Mouse (Mus musculus) retina, embryonic 14.5 days (tissue): ENCODE data around the gene Tti1.
A peak's percentile ranks its signal among the peaks of the same experiment; 100 is the strongest.

ENCODE experiments used
- DNase-seq: peaks from one replicate; pipeline ENCODE4 v3.0.0-alpha.2; 2015; ENCODE audit warnings: low spot score

The Tti1 gene

DNA sequence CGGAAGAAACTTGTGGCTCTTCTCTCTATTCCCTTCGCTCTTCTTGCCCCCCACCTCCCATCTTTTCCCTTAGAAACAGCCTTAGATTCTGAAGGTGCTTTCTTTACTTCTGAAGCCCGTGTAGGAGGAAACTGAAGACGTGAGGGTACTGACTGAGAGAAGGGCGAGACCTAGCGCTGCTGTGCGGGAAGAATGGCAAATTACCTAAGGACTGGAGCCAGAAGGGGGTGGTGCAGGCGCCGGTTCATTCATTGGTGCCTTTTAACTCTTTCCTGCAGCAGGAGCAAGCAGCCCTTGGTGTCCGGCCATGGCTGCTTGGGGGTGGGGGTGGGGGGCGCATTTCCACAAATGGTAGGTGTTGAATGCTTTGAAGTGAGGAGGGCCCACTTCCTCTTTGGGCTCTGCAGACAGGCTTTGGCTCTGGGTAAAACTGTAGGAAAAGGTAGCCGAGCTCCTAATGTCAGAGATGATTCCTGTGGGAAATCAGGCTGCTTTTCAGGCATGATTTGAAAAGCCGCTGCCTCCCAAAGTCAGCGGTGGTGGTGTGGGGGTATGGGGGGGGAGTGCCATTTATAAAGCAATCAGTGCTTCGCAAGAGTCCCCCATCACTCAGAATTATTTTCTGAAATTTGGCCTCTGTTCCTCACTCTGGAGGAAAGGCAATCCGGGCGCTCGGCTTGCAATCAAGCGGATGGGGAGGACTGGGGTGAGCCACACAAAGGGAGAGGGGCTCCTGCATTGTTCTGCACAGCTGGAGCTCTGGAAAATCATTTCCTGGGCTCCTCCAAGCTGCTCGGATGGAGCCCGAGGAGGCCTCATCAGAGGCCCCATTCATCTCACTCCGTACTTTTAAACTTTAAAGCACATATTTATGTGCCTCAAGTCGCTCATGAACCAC lies 53.4 kb downstream of the Tti1 start:
- DNase-seq, result peak; percentile 48

DNA sequence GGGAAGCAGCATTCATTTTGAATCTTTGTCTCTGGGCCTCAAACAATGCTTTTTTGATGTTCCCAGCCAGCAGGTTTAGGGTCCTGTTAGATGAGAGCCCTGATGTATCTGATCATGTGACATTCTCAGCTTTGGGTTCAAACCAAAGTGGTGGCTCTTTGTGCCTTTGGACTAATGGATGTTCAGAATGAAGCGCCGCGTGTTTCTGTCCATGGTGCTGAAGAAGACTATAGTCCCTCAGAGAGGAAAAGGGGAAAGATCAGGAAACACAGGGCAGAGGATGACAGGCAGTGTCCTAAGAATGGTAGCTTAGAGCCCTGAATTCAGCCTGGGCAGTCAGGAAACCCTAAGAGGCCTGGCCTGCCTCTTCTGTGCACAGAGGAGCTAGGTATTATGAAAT lies 57.6 kb downstream of the Tti1 start:
- DNase-seq, result peak; percentile 85

DNA sequence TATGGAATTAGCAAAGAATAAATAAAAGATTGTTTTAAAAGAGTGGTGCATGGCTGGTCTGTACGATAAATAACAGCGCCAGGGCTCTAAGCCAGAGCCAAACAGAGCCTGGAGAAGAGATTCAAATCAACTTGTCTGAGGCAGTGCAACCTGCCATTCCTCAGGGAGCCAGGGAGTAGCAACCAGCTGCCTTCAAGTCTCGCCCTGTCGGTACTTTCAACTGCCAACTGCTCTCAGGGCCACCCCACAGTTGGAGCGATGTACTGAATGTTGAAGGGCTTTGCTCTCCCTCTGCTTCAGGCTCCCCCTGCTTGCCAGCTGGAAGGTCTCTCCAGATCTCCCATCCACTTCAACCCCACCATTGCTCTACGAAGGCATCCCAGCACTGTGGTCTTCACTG lies 58.1 kb downstream of the Tti1 start:
- DNase-seq, result no peak

DNA sequence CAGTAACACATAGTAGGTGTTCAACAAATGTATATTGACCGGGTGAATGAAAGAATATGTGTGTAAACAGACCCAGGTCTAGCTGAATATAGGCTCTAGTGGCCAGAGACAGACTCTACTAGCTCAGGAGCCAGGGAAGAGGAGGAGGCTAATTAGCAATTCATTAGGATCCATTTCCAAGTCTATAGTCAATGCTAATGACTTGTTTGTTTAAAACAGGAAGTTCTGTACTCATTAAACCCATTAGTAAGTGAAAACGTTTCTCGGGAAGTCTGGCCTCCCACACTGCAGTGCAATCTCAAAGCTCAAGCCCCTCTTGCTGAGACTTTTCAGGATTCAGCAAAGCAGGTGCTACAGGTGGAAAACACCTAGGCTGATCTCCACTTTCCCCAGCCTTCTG lies 60.4 kb downstream of the Tti1 start:
- no peak for DNase-seq

DNA sequence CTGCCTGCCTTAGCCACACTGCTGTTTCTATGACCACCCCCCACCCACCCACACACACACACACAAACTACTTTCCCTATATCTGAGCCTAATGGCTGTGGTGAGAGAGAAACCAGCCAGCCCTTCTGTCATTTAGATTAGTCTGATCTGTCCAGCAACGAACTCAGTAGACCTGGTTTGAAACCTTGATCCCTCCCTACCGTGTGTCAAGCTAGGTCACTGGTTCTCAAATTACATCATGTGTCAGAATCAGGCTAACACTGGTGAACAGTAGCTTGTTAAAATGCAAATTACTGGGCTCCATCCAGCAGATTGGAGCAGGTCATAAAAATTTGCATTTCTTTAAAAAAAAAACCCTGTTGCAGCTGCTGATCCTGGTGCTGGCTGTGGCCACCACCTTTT lies 70.5 kb downstream of the Tti1 start:
- DNase-seq, result no peak

DNA sequence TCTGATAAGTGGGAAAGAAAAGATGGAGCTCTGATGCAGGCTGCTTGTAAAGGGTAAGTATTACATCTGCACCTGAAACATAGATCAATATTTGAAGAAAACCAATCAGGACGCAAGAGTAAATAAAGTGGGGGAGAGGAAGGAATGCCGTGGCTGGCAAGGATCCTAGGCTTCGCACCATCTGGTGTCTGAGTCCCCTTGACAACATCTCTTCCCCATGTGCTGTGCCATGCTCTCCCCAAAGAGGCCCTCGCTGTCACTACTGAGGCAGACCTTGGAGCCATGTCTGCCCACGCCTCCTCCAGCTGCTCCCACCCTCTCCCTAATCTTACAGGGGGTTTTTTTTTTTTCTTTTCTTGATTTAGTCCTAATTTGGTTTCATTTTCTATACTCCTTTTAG lies 74.3 kb downstream of the Tti1 start:
- no peak for DNase-seq

DNA sequence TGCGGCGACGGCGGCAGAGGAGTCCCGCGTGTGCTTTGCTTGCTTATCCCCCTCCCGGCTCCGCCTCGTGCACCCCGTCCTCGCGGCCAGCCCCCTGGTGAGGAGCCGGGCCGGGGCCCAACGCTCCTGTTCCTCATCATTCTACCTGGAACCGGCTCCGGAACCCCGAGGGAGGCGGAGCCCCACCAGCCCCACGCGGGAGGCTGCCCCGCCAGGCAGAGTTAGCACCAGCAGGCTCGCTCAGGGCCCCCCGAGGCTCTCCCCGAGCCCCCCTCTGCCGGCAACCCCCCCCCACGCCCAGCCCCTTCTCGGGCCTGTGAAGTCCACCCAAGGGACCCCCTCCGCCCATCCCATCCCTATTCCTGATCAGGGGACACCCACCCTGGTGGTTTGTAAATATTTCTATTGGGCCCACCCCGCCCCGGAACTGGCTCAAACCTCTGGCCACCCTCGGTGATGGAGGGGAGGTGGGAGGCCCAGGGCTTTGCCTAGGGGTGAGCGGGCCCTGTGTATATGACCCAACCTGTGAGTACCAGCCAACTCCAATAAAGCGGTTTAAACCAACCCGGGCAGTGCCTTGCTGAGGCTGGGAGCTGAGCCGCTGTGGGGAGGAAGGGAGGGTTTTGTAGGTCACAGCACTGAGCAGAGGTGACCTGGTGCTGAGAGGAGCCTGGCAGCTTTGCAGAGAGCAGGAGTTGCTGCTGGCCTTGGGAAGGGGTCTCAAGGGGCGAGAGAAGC lies 83.9 kb downstream of the Tti1 start:
- no peak for DNase-seq

DNA sequence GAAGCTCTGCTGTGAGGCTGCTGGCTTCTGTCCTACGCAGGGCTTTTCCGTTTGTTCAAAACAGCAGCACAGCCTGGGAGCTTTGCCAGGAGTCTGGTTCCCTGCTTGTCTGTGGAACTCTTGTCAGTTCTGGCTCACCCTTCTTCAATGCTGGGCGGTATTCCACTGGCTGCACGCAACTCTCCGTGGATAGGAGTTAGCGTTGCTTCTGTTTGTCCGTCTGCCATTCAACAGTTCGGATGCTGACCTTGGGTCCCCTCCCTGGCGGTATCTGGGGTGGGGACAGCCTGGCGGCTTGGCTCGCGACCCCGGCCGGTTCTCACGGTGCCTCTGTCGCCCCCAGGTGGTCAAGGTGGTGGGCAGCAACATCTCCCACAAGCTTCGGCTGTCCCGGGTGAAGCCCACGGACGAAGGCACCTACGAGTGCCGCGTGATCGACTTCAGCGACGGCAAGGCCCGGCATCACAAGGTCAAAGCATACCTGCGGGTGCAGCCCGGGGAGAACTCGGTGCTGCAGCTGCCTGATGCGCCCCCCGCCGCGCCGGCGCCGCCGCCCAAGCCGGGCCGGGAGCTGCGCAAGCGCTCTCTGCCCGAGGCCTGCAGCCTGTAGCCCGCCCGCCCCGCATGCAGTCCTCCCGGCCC lies 84.6 kb downstream of the Tti1 start:
- peak; percentile 85 for DNase-seq

DNA sequence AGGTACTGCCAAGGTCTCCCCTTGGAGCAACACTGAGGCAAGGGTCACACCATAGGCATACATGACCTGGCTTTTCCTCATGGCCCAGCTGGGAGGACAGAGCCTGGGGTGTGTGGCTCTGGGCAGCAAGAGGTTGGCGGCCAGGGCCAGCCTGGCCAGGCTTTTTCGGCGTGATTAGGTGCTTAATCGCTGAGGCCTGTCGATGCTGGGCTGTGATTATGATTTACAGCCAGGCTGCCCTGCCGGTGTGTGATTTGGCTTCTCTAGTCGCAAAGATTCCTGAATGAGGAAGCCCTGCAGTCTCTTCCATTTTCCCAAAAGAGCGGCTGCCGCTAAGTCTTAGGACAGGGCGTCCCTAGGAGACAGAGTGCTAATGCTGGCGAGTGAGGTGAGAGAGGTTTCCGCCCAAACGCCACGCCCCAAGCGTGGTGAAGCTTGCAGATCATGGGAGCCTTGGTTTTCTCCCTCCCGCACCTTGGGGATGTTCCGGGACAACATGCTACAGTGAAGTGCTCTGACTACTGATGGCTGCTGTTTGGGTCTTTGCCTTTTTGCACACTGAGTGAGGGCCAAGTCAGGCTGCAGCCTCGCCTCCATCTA lies 87.5 kb downstream of the Tti1 start:
- DNase-seq, result no peak

DNA sequence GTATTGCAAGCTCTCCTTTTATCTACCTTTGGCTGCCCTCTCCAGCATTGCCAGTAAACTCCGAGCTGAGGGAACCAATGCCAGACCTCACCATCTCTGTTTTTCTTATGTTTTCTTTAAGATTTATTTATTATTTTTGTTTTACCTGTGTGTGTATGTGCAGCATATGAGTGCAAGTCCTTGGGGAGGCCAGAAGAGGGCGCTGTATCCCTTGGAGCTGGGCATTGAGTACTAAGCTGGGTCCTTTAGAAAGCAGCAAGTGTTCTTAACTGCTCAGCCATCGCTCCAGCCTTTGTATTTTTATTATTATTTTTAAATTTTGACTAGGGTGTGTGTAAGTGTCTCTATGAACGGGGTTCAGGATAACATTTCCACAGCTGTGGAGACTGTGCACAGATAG lies 91.6 kb downstream of the Tti1 start:
- DNase-seq, result no peak

DNA sequence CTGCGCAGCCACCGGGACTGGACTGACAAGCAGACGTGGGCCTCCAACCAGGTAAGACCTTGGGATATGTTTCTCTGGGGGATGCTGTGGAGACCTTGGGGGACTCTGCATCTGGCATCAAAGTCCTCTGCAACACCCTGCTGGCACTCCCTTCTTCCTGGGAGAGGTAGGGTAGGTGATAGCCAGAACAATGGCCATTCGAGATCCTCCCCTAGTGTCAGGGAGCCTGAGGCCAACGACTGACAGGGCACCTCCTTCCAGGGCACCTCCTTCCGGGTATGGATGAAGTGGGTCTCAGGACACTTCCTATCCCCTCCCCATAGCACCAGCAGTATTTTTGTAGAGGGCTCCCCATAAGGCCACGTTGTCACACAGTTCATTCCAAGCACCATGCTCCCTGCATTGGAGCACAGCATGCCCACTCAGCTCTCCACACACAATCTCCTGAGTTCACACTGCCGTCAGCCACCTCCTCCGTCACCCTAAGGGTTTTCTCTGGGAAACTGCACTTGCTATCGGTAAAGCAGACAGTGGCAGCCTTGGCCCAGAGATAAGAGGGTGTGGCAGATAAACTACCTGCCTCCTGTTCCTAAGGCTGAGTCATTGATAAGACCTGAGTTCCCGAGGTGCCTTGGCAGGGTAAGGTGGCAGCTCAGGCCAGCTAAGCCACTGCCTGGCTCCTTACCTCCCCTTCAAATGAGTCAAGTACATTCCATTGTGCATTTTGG lies 92.6 kb downstream of the Tti1 start:
- DNase-seq, result no peak

DNA sequence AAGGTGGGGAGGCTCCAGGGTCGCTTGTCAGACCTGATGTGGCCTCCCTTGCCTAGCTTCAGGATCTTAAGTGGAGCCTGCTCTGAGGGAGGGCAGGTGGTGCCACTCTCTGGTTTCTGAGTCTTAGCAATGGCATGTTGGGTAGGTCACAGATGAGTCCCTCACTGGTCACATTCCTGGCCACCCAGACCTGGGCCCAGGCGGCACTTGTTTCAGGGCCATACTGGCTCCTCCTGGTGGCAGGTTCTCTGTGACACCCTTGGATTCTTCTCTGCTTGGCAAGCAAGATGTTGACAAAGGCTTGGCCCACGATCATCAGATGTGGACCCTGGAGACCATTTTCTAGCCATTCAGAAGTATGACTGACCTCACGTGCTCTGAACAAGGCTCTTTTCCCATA lies 95.6 kb downstream of the Tti1 start:
- DNase-seq, result no peak
